Mouse (Mus musculus) CH12F3 (cell line): ENCODE results near the gene Ank3.

Experiments used
- in situ Hi-C: fragments of 300-500 bp; cut with MboI; formaldehyde crosslinking; loops from 2 replicates; pipeline ENCODE4 v1.14.3; 2020; ENCODE audit warnings: low sequenced_read_pairs

The Ank3 gene

GRCm38 (mm10) chr10:70011738-70012137 is 613.2 kb downstream of the Ank3 start:
- in situ Hi-C loops = no loop called here

DNA sequence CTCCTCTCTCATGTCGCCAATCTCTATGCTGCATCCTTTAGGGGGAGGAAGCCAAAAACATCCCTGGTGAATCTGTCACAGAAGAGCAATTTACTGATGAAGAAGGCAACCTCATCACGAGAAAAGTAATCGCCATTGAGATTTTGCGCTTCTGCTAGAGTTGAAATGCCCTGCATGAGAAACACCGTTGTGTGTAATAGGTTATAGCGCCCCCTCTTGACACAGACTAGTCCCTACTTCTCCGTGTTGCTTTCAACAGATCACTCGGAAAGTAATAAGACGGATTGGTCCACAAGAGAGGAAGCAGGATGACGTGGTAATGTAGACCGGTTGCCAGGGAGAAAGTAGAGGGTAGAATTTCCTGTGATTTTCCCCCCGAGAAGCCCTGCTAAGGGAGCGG is 615.4 kb downstream of the Ank3 start:
- in situ Hi-C loops = no loop called here

- in situ Hi-C loops = no loop called here
These were observed 616.6 kb downstream of the Ank3 start for GRCm38 (mm10) chr10:70015201-70015600.

DNA sequence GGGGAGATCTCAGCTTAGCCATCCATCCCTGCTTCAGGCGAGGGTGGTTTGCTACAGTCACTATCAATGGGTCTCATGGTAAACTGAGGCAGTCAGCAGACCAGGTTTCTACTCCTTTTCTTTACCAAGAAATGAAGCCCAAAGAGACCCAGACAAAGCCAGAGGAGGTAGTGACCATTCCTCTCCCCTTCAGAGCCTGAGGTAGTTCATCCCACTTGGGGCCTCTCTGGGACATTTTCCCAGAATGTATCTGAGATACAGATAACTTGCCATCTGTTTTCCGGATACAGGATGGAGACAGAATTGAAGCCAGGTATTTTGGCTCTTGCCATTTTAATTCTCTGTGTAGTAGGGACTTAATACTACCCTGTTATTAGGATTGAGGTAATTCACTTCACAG is 620.1 kb downstream of the Ank3 start:
- in situ Hi-C loops = no loop called here

DNA sequence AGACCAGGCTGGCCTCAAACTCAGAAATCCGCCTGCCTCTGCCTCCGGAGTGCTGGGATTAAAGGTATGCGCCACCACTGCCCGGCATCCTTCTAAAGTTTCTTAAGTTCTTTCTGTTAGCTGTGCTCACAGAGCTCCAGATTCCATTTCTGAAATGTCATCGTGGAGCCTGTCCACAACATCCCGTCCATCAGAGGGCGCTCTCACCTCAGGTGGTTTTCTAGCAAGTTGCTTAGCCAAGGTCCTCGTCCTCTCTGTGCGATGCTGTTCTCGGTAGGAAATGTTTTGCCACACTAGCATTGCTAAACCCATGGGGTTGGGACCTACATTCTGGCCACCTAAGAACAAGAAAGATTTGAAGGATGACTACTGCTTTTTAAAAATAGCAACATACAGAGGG is 623.1 kb downstream of the Ank3 start:
- in situ Hi-C loops = no loop called here

DNA sequence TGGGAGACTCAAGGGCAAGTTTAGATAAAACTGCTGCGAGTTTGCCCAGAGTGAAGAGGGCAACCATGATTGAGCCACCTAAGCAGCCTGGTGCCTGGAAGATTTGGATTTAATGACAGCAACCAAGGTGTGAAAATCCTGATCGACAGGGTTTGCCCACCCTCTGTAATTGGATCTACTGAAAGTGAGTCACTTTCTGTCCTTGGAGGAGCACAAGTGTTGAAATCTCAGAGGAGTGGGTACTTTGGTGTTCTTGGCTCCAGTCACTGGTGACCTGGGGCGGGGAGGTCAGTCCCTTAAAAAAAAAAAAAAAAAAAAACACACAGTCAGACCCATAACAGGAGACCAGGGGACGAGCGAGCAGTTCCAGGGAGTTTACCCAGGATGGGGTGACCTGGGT is 624.0 kb downstream of the Ank3 start:
- in situ Hi-C loops = no loop called here

- in situ Hi-C loops = no loop called here
These were observed 625.3 kb downstream of the Ank3 start for GRCm38 (mm10) chr10:70023861-70024260.

GRCm38 (mm10) chr10:70031942-70032341 is 633.4 kb downstream of the Ank3 start:
- in situ Hi-C loops = no loop called here

- in situ Hi-C loops = no loop called here
These were observed 634.4 kb downstream of the Ank3 start for GRCm38 (mm10) chr10:70032982-70033381.

GRCm38 (mm10) chr10:70033856-70034255 is 635.3 kb downstream of the Ank3 start:
- in situ Hi-C loops = no loop called here

DNA sequence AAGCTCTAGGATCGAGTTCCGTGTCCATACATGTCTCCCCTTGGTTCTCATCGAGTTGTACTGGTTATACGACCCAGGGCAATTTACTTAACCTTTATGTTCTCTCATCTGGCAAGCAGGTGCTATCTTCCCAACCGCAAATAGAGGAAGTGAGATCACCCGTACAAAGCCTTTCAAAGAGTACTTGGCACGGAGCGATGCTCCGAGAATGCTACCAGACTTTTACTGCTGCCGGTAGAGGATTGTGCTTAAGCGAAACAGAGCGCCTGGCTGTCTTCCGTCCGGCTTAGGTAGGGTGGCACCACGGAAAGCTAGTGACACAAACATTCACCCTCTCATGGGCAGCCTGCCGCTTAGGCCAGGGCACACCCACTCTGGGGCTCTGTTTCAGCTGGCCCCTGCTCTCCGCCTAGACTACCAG is 641.3 kb downstream of the Ank3 start:
- in situ Hi-C loops = no loop called here

- in situ Hi-C loops = no loop called here
These were observed 643.0 kb downstream of the Ank3 start for GRCm38 (mm10) chr10:70041562-70041961.

- in situ Hi-C loops = no loop called here
These were observed 647.1 kb downstream of the Ank3 start for GRCm38 (mm10) chr10:70045722-70046121.

GRCm38 (mm10) chr10:70049771-70050170 is 651.2 kb downstream of the Ank3 start:
- in situ Hi-C loops = no loop called here

DNA sequence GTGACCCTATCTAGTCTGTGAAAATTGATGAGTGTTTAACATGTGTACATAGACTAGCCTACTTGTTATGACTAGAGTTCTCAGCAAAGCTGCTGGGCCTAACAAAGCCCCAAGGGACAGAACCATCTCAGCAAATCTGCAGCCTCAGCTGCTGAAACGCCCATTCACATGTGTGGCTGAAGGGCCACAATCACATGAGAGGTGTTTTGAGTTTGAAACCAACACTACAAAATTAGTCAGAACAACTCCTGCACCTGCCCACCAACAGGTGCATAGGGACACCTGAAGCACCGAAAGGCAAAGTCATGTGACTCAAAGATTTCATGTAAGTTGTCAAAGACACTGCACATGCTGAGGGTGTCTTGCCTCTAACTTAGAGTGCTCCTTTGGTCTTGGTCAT is 656.7 kb downstream of the Ank3 start:
- in situ Hi-C loops = no loop called here

DNA sequence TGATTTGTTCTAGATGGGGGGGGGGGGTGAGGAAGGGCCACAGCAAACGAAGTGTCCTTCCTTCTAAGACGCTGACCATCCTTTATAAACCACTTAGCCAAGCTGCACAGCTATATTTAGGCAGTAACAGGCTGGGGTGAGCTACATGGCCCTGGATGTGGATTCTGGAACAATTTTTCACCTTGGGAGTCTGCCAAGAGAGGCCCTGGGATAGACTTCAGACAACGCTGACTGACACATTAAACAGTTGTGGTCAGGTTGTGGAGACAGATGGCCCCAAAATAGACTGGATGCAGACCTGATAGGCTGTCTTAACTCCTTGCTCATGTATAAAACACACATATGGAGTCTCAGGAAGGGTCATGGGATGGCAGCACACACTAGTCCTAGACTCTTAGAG is 658.5 kb downstream of the Ank3 start:
- in situ Hi-C loops = no loop called here

DNA sequence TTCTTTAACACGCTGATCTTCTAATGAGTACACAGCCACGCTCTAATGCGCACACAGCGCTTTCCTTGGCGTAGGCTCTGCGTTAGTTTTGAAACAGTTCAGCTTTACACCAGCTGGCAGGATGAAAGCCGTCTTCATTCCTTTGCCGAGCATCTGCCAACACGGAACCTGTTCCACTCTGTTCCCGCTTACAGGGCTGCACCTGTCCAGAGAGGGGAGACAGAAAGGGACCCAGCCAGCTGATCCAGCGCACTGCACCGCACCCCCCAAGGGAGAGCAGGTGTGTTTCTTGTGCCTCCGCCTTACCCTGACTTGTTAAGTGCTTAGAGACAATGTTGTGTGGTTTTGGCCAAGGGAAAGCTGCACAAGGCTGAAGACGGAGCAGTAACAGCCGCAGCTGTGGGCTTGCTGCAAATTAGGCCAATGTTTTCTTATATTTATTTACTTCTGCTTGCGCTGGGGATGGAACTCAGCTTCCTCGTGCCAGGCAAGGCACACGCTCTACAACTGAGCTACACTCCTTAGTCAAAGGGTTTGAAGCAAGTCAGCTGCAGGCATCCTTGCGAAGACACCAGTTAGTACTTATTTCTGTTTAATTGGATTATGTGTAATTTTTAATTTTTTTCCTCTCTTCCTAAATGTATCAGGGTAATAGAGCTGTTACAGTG is 661.6 kb downstream of the Ank3 start:
- in situ Hi-C loops = no loop called here

DNA sequence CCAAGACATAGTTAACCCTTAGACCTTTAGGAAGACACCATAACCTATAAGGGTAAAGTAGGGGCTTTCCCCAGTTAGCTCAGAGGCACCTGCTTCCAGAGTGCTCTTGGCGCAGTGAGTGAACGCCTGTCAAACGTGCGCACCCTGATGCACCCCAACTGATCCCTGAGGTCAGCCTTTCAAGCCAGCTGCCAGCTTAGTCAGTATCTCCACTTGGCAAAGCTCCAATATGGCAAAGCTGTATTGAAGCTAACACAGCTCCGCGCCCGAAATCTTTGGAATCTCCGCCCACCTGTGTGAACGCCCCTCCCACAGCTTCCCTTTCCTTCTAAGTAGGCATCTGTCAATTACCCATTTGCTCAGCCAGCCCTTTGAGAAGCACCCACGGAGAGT is 662.1 kb downstream of the Ank3 start:
- in situ Hi-C loops = no loop called here

DNA sequence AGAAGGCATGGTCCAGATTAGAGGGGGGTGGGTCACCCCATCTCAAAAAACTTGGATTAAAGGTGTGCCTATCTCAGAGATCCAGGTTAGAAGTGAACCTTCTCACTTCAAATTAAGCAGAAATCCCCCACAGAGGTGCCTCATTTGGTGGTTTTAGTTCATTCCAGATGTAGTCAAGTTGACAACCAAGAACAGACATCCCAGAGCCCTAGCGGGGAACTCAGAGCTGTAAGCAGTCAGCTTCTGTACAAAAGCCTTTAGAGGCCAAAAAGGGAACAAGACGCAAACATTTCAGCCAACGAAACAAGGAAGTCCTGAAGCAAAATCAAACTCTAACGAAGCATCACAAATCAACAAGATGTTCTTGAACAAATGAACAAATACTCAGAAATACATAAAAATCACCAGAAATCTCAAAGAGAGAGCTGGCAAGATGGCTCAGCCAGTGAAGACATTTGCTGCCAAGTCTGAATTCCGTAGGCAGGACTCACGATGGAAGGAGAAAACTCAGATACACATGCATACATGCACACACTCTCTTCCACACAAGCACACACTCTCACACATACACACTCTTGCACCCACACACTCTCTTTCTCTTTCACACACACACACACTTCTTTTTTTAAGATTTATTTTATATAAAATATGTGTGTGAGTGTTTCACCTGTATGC is 665.4 kb downstream of the Ank3 start:
- in situ Hi-C loops = no loop called here

- in situ Hi-C loops = no loop called here
These were observed 666.6 kb downstream of the Ank3 start for GRCm38 (mm10) chr10:70065191-70065590.

DNA sequence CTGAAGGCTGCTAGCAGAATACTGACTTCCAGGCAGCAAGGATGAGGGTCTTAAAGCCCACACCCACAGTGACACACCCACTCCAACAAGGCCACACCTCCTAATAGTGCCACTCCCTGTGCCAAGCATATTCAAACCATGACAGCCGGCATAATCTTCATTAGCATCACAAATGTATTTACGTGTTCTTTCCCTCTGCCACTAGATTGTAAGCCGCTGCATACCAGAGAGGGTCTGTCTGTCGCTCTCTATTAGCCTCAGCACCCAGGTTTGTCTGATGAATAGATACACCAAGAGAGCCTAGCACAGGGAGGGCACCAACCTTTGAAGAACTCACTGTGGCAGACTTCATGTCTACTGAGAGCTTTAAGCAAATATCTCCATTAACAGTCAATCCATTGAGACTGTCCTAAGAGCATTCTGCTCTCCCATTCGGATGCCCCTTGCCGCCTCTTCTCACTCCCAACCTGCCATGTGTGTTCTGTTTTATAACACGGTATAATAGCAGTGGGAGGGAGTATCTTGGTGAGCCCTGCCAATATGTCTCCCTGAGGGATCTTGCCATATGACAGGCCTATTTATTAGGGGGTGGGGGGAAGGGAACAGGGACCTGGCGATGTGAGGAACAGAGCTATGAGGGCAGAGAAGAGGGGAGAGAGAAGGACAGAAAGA is 668.1 kb downstream of the Ank3 start:
- in situ Hi-C loops = no loop called here
